Mouse (Mus musculus) lung, postnatal 4 days (tissue): Measurements from ENCODE around the gene Wipi2.

Source experiments
- DNase-seq, 2 experiments: peaks; one replicate each; pipeline ENCODE4 v3.0.0; 2021

The Wipi2 gene

DNA sequence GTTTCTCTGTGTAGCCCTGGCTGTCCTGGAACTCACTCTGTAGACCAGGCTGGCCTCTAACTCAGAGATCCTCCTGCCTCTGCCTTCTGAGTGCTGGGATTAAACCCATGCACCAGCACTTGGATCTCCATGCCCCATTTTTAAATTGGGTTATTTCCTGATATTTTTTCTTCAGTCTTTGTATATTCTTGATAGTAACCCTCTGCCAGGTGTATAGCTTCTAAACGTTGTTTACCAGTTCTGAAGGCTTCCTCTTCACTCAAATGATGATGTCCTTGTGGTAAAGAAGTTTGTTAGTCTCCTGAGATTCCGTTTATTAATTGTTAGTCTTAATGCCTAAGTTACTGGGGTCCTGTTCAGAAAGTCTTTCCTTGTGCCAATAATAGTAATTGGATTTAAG lies at the start of gene Wipi2:
TSS of gene Wipi2 (plus strand) at position 301 of the 400 bp plus-strand sequence.
- no peak for DNase-seq

DNA sequence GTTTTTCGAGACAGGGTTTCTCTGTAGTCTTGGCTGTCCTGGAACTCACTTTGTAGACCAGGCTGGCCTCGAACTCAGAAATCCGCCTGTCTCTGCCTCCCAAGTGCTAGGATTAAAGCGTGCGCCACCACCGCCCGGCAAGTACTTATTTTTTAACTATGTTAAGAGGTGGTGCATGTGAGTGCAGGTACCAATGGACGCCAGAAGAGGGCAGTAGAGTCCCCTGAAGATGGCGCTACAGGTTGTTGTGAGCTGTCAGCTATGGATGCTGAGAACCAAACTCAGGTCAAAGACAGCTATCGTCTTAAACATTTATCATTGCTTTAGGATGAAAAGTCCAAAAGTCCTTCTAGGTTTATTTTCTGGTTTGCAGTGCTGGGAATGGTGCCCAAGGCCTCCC lies 49.3 kb upstream of the Wipi2 start:
- no peak for DNase-seq

DNA sequence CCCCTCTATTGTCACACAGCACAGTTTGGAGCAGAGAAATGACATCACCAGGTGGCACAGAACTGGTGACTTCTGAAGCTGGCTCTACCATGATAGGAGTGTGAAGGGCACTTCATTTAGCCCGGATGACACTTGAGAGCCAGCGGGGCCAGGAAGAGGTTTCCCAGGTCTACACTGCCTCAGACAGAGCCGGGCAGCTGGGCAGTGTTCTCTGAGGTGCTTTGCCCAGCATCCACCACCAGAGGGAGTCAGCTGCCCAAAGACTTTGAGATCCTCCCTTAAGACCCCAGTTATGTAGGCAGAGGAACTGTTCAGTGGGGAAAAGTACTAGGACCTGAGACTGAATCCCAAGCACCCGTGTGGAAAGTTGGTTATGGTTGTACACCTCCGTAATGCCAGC lies 46.0 kb upstream of the Wipi2 start:
- peak; percentile 45 to 53 for DNase-seq

DNA sequence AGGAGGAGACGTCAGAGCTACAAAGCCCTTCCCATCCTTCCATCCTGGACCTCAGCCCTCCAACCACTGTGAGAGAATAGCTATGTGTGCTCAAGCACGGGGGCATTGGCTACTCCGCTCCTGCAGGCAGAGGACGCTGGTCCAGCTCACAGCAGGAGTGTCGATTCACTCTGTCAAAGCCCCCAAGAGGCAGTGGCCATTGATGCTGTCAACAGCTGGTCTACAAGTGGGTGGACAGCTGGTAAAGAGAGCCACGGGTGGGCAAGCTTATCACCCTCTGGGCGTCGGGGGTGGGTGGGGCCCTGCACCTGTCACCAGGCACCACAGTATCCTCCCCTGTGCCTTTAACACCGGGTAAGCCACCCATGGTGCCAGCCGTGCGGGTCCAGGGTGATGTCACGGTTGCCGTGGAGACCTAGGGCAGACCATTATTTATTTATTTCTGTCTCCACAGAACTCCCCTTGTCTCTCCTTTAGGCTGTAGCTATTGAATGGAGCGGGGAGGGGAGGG lies 43.8 kb upstream of the Wipi2 start:
- DNase-seq, result no peak

DNA sequence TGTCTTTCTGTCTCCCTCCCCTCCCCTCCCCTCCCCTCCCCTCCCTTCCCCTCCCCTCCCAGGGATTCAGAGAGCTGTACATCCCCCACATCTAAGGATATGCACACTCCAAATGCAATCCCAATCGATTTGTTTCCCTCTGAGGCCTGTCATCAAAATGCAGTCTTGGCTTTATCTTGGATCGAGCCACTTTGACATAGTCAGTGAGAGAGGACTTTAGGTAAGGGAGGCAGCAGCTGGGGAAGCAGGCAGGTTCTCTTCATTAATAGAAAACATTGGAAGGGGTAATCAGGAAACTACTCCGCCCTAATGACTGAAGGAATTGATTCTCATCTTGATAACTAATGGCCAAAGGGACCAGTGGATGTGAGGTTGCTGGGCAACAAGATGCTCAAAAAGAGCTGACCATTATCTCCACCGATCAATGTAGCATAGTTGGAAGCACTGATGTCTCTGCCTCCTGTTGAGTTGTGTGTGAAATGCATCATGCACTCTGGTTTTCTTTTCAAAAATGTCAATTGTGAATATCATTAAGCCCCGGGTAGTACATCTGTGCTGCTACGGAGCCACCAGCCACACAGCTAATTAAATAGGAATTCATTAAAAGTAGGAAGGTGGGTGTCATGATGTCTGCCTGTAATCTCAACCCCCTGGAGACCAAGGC lies 36.4 kb upstream of the Wipi2 start:
- no peak for DNase-seq

DNA sequence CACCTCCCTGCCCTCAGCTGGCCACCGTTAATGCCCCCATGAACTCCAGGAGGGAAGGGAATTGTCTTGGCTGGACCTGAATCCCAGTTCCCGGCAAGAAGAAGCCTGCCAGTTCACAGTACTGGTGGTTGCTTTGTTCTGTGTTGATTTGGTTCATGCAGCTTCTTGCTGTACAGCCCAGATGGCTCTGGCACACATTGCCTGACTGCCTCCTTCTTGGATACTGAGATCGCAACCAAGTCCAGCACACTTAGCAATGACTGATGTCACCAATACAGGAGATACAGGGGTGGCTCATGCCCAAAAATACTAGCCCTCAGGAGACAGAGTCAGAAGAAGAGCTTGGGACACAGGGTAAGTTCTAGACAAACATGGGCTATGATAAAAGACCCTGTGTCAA lies 31.8 kb upstream of the Wipi2 start:
- no peak for DNase-seq

DNA sequence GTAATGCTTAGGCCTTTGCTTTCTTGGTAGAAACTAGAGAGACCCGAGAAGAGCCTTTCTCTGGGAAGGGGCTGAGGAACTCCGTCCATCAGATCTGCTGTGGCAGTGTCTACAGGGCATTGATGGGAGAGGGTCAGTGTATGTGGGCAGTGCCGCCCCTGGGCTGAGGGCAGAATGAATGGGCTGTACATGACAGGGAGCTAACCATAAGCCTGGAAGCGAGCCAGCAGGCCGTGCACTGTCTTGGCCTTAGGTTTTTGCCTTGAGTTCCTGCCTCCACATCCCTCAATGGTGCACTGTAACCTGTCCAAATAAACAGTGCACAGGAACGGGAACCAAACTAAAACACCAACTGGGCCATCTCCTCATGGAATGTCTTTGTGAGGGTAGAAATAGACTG lies 30.8 kb upstream of the Wipi2 start:
- no peak for DNase-seq

DNA sequence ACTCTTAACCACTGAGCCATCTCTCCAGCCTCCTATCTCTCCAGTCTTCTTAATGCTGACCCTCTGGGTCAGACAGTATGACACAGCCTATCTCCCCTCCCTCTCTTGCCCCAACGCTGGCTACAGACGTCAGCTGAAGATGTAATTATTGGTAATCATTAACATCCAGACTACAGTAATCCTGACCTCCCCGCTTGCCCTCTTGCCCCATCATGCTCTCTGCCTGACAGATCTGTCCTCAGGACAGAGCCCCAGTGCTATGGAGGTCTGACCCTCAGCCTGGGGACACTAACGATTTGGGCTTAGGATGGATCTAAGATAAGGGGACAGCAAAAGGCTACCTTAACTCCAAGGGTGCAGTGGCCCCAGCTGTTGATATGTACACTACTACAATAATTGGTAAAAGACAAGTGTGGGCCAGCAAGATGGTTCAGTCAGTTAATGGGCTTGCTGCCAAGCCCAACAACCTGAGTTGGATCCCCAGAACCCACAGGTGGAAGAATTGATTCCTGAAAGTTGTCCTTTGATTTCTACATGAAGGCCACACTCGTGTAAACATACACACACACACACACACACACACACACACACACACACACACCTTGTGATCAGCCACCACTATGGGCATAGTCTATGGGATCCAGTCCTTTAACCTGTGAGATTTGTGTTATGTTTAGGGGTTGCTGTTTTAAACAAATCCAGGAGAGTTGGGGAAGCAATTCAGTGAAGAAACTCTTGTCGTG lies 29.7 kb upstream of the Wipi2 start:
- no peak for DNase-seq

DNA sequence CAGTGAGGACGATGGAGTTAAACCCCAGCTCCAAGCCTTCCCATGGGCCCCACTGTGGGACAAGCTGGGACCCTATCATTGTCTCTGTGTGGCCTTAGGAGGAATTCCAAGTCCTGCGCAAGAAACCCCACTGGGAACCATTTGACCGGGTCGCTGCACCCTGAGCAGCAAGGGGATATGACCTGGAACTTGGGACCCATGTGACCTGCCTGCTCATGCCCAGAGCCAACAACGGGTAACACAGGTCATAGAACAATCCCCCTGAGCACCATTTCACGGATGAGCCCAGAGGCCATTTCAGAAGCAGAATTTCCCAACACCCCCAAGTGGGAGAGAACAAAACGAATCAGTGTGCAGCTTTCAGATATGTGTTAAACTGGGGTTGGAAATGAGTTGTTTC lies 23.1 kb upstream of the Wipi2 start:
- no peak for DNase-seq

DNA sequence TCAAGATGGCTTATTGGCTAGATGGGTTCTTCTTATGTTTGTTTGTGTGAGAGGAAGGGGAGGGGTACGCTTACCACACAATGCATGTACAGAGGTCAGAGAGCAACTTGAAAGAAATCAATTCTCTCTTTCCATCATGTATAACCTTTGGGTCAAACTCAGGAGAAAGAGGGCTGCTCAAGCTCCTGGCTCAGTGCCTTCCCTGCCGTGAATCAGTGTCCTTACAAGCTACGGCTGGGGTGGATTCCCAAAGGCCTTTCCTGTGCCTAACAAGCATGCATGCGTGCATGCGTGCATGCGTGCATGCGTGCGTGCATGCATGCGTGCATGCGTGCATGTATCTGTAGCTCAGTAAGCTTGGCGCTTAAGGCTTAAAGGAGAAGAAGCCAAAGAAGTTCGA lies 22.2 kb upstream of the Wipi2 start:
- DNase-seq, result no peak

DNA sequence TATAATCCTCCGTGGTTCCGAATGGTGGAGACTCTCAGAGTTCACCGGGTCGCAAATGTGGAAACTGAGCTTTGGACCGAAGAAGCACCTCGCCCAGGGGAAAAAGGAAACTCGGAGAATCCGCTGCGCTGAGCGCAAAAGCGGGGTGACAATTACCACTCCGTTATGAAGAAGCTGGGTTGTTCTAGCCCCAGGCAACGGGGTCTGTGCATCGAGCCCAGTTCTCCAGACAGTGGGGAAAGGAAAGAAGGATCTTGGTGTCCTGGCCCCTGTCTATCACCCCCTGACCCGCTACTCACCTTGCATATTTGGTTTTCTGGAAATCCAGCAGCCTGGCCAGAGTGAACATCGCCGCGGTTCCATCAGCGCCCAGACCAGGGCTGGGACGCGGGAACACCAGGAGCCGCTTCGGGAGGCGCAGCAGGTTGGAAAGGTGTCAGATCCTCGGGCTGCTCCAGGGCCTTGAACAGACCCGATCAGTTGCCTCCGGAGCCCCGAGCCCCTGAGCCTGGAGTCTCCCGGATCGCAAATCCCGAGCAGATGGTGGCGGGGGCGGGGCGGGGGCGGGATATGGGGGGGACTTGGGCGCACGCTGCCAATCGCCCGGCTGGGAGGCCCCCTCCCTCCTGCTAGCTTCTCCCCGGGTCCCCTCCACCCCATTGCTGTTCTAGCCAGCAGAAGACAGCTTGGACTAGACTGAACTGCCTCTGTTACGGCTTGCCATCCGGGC lies 19.1 kb upstream of the Wipi2 start, which contains the start of gene Mmd2:
TSS of gene Mmd2 (minus strand) at position 542 of the 730 bp plus-strand sequence.
- DNase-seq, result no peak

DNA sequence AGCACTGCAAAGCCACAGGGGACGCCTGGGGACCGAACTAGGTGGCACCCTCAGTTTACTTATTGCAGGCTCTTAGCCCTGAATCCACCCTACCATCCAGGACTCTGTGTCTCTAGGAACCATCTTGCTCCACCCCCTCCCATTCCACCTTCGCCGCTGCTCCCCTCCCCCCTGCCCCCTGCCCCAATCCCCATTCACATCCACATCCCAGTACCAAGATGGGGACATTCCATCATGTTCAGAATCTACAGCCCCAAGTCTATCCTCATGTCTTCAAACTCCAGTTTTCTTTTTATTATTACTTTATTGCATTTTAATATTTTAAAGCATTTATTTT lies 18.5 kb upstream of the Wipi2 start:
- no peak for DNase-seq

DNA sequence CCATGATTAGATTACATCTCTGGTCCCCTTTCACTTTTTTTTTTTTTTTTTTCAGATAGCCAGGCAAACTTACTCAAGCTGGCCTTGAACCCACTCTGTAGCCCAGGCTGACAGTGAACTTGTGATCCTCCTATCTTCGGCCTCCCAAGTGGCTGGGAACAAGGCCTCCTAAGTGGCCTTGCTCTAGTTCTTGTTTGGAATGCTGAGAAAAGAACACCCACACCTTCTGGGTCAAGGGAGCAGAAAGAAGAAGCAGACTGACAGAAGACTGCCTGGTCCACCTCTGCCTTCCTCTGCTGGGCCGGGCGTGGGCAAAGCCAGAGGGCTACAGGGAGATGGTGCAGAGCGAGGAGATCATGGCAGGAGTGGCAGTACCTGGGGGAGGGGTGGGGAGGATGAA lies 17.1 kb upstream of the Wipi2 start:
- DNase-seq, result no peak

DNA sequence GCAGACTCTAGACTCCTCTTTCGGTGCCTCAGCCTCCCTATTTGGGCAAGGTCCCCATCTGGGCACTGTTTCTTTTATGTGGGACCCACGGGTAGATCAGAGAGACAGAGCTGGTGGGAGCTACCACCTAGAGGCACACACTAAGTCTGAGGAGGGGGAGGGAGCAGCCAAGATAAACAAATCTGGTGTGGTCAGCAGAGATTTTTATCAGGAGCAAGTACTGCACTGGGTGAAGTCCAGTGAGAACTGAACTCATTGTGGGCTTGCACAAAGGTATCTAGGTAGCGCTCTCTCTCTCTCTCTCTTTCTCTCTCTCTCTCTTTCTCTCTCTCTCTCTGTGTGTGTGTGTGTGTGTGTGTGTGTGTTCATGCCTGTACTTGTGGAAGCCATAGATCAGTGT lies 13.0 kb upstream of the Wipi2 start:
- no peak for DNase-seq

DNA sequence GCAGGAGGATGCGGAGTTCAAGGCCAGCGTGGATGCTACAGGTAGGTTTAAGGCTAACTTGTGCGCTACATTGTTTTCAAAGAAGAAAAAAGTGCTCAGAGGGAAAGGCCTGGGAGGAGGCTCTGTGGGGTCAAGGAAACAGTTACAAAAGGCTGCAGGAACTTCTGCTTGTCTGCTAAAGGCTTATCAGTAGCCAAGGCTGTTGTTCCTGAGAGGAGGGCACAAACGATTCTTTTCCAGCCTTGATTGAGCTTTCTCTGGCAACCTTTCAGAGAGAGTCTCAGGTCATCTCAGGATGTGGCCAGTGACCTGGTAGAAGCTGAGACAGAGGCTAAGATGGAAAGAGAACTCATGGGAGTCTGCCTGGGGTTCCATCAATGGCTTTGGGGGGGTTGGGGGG lies 11.9 kb upstream of the Wipi2 start:
- DNase-seq, result no peak

DNA sequence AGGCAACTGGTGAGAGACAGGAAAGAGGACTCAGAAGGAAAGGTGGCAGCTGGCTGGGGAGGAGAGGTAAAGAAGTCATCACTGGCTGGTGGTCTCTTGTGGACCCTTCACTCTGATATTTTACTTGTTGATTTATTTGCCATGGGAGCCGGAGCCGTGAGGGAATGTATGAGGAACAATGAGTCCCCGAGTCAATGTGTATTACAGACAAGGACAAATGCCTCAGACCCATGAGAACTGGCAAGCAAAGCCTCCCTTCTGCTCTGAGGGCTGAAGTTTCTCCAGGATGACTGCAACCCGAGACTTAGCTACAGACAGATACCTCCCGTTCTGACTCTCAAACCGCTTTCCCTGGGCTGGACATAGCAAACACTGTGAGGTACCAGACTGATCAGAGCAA lies 11.2 kb upstream of the Wipi2 start:
- no peak for DNase-seq

DNA sequence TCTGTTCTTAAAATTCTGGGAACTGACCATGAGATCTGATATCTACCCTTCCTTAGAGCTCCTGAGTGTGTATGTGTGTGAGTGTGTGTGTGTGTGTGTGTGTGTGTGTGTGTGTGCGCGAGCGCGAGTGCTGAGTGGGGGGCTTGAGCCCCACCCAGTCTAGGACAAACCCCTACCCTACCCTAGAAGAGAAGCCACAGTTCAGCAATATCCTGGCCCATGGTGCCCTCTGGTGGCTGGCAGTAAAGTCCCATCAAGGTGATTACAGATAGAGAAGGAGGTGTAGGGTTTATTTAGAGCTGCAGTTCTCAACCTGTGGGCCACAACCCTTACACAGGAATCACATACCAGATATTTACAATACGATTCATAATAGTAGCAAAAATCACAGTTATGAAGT lies 7.6 kb upstream of the Wipi2 start:
- peak in 1 of 2 experiments; percentile 32 for DNase-seq

DNA sequence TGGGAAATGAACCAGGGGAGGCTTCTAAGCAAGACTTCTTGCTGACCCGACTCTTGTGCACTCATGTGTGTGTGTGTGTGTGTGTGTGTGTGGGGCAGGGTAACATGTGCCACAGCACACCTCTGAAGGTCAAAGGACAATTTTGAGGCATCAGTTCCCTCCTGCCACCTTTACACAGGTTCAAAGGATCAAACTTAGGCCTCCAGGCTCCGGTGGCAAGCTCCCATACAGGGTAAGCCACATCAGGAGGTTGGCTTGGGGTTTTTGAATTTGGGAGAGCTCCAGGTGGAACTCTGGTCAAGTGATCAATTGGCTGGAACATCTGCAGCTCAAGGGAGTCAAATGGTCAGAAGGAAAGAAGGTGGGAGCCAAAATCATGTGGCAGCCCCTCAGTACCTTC lies 6.1 kb upstream of the Wipi2 start:
- no peak for DNase-seq

DNA sequence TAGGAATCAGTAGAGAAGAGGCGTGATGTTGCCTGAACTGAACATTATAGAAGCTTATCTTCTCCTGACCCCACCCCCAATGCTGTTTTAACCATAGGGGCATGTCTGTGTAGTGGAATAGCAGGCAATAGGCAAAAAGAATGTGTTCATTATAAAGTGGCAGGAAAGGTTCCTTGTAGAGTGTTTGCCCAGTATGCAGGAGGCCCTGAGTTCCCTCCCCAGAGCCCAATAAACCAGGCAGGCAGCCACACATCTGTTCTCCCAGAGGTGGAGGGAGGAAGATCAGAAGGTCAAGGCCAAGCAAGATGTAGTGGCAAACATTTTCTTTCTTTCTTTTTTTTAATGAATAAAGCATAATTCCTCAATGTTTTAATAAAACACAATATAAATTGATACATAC lies 5.4 kb upstream of the Wipi2 start:
- no peak for DNase-seq

DNA sequence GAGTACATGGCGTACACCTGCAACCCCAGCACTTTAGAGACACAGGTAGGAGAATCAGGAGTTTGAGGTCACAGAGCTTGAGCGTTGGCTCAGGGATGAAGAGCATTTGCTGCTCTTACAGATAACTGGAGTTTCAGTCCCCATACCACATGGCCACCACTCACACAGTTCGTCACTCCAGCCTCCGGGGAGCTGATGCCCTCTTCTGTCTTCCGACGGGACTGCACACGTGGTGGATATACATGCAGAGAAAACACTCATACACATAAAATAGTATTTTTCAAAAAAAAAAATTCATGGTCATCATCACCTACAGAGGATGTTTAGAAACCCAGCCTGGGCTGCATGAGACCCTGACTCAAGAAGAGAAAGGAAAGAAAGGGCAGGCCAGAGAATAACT lies 4.4 kb upstream of the Wipi2 start:
- DNase-seq, result no peak

DNA sequence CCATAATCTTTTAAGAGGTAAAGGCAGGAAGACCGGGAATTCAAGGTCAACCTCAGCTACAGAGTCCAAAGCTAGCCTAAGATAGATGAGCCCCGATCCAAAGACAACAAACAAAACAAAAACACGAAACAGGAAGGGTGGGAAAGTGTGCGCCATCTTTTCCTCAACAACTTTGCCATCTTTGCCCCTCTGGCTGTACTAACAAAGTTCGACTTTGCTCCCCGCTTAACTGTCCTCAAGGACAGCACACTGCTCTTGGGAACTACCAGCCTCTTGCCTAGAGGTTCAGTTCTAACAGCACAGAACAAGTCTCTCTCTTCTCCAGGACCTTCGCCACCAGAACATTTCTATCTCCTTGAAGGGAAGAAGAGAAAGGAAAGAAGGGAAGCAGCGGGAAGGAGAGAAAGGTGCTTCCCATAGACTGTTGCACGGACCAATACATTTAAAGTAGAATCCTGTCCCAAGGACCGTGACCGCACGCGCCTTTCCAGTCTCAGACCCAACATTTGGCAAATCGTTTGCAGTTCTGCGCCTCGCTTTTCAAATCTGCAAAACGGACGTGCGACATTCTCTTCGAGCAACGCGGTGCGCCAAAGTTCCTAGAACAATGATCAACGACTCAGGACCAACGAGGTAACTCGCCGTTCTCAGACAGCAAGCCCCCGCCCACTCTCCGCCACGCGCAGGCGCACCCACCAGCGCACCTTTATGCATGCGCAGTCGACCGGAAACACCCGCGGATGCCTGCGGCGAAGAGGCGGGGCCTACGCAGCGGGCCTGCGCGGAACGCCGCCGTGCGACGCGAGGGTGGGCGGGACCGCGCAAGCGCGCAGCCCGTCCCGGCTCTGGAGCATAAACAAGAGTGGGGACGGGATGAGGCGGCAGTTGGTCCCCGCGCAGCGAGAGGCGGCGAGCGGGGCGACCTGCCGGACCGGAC lies 1.5 kb downstream of the Wipi2 start:
- DNase-seq, result peak; percentile 97 to 98

DNA sequence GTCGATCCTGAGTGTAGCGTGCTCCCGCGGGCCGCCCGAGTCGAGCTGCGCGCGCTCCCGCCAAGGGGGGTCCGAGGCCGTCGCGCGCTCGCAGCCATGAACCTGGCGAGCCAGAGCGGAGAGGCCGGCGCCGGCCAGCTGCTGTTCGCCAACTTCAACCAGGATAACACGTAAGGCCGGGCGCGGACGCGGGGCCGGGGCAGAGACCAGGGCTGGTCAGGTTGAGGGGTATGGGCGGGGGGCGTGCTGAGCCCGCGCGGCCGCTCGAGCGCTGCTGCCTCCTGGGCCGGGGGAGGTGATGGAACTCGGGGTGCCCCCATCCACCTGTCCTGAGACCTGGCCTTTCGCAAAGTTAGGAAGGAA lies 2.1 kb downstream of the Wipi2 start:
- no peak for DNase-seq

DNA sequence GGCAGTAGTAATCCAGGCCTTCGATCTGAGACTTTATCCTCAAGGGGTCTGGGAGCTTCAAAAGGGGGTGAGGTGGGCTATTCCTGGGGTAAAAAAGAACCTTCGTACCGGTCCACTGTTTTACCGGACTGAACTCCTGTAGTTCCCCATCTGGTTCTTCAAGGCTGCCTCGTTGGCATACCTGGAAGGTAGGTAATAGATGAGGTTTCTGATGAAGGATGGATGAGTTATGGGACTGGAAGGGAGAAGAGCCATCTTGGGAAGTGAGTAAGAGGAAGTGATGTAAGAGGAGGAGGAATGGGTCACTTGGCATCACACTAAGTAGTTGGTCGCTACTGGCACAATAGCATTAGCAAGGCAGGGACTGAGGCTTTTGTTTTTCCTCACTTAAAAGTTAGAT lies 2.7 kb downstream of the Wipi2 start:
- DNase-seq, result peak in 1 of 2 experiments; percentile 9
